Mouse (Mus musculus) layer of hippocampus, postnatal 25 days (tissue): ENCODE data around the gene Cldn15. TPM values are rescaled to one million over a fixed set of nuclear protein-coding genes. Genes with fewer than 3 reads are reported as not detected.

Experiments
- microRNA-seq, 2 experiments: library from miRNA; unstranded; fragments of <30 nt; microRNA quantifications; one replicate each; pipeline ENCODE4 v1.2.0; 2021
- total RNA-seq, 2 experiments: library from RNA; stranded (reverse); gene quantifications; 2 replicates each; pipeline ENCODE4 v1.2.3; 2021

Cldn15 gene
- total RNA-seq, 2 experiments from 2014 or later: 0.15 to 0.26 TPM

Small RNA genes within 50 kb of the gene (microRNA-seq; reads per million reads assigned to microRNA genes)
- 422 to 511 reads per million in 2 experiments for gene Mir702

Other genes starting within 250 kb of the Cldn15 start
- 1 to 10 TPM; 3.5 to 4.7 TPM for gene Col26a1, start 83.4 kb upstream of the Cldn15 start, total RNA-seq
- 10 to 100 TPM; 82.1 to 84.3 TPM for gene Ift22, start 58.5 kb upstream of the Cldn15 start, total RNA-seq
- 100 to 1,000 TPM; 226 to 262 TPM for gene Fis1, start 13.3 kb upstream of the Cldn15 start, total RNA-seq
- 10 to 100 TPM; 35.0 to 39.8 TPM for gene Plod3, start 20.4 kb downstream of the Cldn15 start, total RNA-seq
- 10 to 100 TPM; 75.4 to 90.7 TPM for gene Znhit1, start 21.4 kb downstream of the Cldn15 start, total RNA-seq
- 100 to 1,000 TPM; 219 to 233 TPM for gene Vgf, start 59.8 kb downstream of the Cldn15 start, total RNA-seq
- 100 to 1,000 TPM; 262 to 327 TPM for gene Ap1s1, start 79.5 kb downstream of the Cldn15 start, total RNA-seq
- under 1 TPM; 0.27 to 0.52 TPM for gene Serpine1, start 105.7 kb downstream of the Cldn15 start, total RNA-seq
- gene Trim56, start 149.6 kb downstream of the Cldn15 start, total RNA-seq: 1 to 10 TPM; 4.8 to 5.4 TPM
- gene Muc3, start 182.7 kb downstream of the Cldn15 start, total RNA-seq: not detected
- 1 to 10 TPM; 1.6 to 5.4 TPM for gene Muc3a, start 245.8 kb downstream of the Cldn15 start, total RNA-seq